Mouse (Mus musculus): ENCODE results near the gene Fbxo28.

Fbxo28 gene

DNA sequence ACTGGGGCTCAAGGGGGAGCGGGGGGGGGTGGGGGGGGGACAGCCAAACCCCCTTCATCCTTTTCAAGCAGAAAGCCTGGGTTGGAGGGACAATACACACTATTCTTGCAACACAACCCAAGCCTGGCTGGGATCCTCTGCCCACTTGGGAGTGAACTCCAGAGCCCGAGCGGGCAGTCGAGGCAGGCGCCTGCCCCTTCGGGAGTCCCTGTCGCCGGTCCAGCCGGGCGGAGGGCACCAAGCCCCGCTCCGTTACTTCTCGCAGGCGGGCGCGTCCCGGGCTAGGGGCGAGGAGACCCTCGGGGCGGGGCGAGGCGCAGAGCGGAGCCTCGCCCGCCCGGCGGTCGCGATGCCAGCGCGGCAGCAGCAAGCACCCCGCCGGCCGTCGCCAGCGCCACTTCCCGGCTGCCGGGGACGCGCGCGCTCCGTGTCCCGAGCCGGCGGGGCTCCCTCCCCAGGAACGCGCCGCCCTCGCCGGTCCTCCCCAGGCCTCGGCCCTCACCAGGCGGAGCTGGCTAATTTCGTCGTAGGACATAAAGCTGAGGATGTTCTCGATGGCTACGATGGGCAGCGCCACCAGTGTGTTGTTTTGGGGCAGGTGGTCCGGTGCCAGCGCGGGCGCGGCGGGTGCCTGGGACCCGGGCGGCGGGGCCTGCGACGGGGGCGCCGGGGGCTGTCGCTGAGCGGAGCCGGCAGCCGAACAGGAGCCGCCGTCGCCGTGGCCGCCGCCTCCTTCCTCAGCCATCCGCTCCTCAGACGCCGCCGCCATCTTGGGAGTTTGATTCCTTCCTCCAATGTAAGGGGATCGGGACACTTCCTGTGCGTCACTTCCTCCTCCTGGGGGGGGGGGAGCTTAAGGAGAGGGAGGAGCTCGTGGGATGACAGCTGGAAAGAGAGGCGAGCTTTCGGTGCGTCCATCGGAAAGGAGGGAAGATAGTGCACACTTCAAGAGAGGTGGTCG lies at the start of gene Fbxo28:
TSS of gene Fbxo28 (minus strand) at position 809 of the 961 bp plus-strand sequence.
- in situ Hi-C loops (cut with MboI, MseI) = no loop called here

DNA sequence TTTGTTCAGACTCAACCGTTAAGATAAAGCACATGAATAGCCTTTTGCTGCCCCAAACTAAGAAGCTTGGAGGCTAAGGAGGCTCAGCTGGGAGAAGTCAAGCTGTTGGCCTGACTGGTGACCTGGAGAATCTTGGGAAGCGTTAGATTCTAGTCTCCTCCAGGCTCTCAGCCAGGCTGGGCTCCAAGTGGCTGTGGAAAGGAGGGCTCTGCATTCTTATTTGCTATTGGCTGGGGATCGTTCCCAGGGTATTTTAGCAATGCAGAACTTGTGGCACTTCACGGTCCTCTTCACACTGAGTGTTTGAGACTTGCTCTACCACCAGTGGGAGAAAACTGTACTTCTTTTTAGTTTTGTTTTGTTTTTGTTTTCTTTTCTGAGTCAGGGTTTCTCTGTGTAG lies 47.3 kb upstream of the Fbxo28 start:
- in situ Hi-C loops (cut with MboI, MseI) = loop anchor here in 1 of 2 experiments (10.0 kb wide), 1 partner anchor 896 kb away; no protein-coding TSS in a partner anchor

DNA sequence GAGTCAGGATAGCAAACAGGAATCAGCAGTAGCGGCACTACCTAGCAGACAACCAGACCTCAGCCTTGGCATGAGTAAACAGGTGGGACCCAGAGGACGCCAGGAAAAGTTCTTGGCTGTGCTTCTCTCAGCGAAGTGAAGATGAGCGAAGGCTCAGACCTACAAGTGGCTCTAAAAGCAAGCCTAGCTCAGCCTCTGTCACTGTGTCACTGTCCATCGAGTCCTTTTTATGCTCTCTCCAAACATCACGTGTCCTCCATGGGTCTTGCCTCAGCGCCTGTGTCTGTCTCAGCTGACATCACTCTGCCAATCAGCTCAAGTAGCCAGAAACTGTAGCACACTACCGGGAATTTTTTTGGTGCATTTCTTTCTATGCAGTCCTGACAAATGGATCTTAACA lies 45.0 kb upstream of the Fbxo28 start:
- in situ Hi-C loops (cut with MboI, MseI) = loop anchor here in 1 of 2 experiments (10.0 kb wide), 1 partner anchor 898 kb away; no protein-coding TSS in a partner anchor

DNA sequence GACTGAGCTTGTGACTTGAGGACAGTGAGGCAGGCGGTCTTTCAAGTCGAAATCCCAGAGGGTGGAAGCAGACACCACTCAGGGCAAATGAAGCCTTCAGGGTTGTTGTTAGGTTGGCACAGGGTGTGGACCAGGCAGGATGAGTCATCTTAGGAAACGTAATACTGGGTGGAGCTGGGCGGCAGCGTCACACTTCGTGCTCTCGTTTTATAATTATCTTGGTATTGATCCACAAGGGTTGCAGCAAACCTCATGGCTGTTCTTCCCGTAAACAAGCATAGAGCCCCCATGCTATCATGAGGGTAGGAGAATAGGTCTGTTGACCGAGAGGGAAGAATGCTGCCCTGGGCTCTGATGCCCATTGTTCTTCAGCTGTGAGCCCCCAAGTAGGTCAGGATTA lies 41.7 kb upstream of the Fbxo28 start:
- in situ Hi-C loops (cut with MboI, MseI) = loop anchor here in 1 of 2 experiments (10.0 kb wide), 1 partner anchor 902 kb away; no protein-coding TSS in a partner anchor

DNA sequence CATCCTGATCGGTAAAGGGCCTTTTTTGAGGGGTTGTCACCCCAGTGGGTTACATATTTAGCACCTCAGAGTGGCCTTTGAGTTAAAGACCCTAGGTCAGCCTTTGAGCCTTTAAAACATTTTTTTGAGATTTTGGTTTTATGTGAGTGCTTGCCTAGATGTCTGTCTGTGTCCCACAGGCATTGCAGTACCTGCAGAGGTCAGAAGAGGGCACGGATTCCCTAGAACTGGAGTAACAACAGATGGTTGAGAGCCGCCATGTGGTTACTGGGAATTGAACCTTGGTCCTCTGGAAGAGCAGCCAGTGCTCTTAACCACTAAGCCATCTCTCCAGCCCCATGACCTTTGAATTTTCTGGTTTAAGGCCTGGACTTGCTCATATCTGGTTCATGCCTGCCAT lies 39.9 kb upstream of the Fbxo28 start:
- in situ Hi-C loops (cut with MboI, MseI) = loop anchor here in 1 of 2 experiments (10.0 kb wide), 1 partner anchor 903 kb away; no protein-coding TSS in a partner anchor

DNA sequence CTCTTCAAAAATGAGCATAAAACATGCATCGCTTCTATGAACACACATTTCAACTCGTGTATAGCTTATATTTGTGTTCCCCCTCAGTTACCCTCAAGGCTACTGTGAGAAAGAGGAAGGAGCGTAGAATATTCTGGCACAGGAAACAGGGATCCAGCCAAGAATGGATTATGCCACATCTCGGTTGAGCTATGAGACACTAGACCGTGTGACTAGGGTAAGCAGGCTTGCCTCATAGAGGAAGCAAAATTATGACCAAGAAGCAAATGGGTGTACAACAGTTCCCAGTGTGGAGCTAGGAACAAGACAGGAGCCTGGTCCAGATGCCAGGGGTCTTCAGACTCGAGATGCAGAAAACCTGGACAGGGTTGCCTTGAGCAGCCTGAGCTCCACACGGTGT lies 39.3 kb upstream of the Fbxo28 start:
- in situ Hi-C loops (cut with MboI, MseI) = loop anchor here in 1 of 2 experiments (10.0 kb wide), 1 partner anchor 904 kb away; no protein-coding TSS in a partner anchor

DNA sequence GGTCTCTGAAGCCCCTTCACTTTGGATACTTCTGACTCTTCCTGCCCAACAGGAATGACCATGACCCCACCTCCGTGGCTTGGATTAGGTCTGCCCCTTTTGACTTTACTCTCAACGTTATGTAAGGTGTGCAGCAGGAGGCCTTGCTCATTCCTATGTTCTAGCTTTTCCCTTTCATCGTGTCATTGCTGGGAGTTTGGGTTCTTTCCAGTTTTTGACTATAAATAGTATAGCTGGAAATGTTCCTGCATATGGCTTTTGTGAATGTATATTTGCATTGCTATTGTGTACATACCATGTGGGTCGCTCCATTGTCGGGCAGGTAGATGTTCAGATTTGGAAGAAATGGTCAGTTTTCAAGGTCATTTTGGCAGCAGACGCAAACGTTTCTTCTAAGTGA lies 37.4 kb upstream of the Fbxo28 start:
- in situ Hi-C loops (cut with MboI, MseI) = no loop called here

DNA sequence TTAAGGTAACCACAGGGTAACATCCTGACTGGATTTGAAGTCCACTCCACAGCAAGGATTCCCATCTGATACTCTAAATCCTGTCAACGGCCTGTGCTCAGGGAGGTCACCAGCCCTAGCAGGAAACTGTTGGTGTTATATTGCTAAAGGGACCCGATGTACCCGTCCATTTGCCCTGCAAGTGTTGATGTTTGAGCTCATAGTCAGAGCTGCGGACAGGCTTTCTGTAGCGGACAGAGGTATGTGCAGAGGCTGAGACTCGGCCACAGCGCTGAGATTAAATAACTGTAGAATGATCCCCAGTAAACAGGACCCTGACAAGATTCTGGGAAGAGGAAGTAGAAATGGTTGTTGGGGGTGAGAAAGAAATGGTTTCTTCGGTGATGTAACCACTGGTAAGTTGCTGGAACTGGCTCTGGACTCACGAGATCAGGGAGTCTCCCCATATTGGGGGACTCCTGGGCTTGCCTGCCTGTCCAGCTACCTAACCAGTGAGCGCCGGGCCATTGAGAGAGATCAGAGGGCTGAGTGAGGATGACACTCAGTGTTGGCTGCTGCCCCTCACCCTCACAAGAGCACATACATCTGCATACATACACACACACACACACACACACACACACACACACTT lies 36.9 kb upstream of the Fbxo28 start:
- in situ Hi-C loops (cut with MboI, MseI) = no loop called here

DNA sequence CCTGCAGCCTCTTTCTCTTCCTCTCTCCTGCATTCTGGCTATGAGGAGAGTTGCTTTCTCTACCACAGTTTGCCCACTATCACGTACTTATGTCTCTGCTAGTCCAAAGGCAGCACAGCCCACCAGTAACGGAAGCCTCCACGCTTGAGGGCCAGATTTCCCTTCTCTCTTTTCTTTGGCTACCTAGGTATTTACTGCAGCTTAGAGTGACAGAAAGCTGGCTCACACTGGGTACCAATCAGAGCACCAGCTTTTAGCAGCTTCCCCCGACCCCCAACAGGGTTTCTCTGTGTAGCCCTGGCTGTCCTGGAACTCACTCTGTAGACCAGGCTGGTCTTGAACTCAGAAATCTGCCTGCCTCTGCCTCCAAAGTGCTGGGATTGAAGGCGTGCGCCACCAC lies 36.1 kb upstream of the Fbxo28 start:
- in situ Hi-C loops (cut with MboI, MseI) = no loop called here

DNA sequence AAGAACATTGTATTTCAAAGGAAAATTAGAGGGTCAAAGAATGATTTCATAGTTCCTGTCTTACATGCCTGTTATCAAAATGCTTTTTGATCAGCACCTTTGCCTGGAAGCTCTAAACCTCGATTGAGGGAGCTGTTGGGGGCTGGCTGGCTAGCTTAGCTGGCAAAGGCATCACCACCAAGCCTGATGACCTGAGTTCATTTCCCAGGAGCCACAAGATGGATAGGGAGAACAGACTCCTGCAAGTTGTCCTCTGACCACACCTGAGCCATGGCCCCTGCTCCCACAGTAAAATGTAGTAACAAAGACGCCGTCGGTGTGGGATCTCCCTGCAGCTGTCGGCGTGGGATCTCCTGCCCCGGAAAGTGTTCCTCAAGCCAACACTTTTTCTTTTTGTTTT lies 35.4 kb upstream of the Fbxo28 start:
- in situ Hi-C loops (cut with MboI, MseI) = no loop called here

DNA sequence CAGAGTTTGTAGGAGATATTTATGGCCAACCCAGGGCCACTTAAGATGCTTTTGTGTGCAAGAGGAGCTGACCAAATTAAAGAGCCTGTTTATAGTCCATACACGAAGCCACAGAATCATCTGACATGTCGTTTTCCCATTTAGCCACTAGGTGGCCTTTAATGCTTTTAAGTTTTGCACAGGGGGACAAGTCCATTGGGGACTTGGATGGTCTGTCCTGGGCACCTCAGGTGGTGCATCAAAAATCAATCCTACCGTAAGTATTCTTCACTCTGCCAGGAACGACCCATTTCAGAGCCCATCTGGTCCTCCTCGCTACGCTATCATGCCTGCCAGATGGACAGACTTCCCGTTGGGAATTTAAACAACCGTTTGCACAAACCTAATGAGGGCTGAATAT lies 34.8 kb upstream of the Fbxo28 start:
- in situ Hi-C loops (cut with MboI, MseI) = no loop called here

DNA sequence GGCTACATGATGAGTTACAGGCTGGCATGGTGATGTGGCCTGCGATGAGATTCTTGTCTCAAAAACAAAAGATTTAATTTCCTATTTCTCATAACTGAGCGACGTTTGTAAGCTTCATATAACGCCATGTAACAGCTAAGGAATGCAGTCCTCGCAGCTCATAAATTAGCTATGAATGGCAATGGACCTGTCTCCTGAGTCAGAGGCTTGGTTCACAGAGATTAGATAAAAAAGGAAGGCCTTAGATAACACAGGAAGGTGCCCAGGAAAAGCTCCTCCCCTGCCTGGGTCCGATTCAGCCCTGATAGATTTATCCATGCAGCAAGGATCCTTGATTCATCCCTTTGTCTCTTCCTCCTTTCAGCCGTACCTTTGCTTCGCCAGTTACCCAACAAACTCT lies 30.5 kb upstream of the Fbxo28 start:
- in situ Hi-C loops (cut with MboI, MseI) = no loop called here

DNA sequence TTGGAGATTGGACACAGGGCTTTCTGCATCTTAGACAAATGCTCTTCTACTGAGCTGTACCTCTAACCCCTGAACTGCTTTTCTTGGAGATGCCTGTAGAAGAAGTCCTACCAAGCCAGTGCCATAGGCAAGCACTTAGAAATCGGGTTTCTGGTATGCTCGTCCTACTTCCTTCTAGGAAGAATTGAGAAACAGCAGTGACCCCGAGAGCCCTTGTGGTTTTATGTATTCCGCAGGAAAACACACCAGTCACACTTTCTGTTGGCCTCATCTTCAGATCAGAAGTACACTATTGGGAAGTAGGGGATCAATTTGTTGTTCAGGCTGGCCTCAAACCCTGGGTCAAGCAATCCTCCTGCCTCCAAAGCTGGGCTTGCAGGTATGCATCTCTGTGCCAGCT lies 28.0 kb upstream of the Fbxo28 start:
- in situ Hi-C loops (cut with MboI, MseI) = no loop called here

DNA sequence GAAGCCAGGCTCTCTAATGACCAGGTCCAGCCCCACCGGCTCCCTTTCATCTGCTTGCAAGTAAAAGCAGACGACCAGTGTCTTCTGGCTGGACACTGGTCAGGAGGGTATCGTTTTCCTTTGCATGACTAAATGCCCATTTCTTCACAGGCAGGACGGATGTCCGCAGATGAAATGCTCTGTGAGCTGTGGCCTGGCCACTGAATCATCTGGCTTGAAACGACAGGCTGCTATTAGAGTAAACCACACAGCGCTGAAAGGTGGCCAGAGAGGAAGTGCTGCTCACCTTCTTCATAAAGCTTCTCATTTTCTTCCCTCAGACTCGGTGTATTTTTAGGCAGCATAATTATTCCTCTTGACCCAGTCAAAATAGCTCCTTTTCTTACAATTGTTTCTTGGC lies 27.4 kb upstream of the Fbxo28 start:
- in situ Hi-C loops (cut with MboI, MseI) = no loop called here

DNA sequence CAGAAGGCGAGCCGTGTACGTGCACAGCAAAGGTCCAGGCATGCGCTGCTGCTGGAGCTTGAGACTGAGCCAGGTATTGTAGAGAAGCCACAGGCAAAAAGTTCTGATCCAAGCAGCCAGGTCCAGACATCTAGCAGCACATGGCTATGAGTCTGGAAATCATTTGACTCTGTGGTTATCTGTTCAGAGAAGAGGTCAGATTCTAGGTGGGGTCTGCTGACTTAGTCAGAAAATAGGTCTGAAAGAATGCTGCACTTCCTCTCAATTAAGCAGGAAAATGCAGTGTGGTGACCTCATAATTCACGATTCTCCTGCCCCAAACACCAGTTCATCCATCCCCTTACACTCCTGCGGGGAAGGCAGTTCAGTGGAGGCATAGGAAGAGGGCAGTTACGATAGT lies 26.9 kb upstream of the Fbxo28 start:
- in situ Hi-C loops (cut with MboI, MseI) = no loop called here

DNA sequence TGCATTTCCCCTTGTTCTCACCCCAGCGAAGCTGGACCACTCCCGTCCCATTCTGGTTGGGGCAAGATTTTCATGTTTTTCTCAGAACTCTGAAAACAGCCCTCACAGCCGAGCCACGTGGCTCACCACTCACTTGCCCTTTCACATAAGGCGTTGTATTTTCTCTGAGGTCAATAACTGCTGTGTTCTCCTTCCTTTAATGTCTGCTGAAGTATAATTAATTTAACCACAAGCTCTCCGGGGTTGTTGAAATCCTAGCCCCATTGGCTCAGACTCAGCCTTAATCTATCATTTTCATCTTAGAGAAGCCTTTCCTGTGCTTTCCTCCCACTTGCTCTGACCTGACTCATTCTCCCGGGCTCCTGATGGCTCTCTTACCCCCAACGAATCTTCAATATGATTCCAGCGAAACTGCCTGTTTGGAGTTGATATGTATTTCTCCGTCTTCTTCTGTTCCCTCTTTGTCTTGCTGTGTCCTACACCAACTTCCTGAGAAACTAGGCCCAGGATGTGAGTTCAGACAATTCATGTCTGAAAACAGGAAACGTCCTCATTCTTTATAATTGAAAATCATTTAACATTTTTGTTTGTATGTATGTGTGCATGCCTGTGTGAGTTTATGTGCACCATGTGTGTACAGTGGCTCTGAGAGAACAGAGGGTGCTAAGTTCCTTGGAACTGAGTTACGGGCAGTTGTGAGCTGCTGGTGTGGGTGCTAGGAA lies 22.4 kb upstream of the Fbxo28 start:
- in situ Hi-C loops (cut with MboI, MseI) = no loop called here

DNA sequence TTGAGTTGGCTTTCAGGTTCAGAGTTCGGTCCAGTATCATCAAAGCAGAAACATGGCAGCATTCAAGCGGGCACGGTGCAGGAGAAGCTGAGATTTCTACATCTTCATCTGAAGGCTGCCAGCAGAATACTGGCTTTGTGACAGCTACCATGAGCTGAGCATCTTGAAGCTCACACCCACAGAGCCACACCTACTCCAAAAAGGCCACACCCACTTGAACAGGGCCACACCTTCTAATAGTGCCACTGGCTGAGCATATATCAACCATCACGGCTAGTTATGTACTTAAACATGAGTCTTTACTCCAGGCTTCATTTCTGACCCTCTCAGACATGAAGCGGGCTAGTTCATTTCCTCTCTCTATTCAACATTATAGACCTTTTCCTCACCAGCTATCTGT lies 21.3 kb upstream of the Fbxo28 start:
- in situ Hi-C loops (cut with MboI, MseI) = no loop called here

DNA sequence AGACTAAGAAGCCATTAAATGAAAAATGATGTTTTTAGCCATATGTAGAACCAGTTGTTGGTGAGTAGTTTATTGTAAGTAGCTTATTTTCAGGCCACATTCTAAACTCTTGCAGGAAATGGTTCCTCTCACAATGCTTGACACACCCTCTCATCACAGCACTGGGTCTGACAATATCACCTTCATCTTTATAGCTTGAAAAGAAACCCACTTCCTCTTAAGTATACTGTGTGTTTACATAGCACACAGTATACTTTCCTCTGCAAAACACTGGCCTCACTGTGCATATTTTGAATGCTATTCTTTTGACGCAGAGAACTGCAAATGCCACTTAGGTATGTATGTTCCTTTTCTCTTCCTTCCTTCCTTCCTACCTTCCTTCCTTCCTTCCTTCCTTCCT lies 16.7 kb upstream of the Fbxo28 start:
- in situ Hi-C loops (cut with MboI, MseI) = no loop called here

DNA sequence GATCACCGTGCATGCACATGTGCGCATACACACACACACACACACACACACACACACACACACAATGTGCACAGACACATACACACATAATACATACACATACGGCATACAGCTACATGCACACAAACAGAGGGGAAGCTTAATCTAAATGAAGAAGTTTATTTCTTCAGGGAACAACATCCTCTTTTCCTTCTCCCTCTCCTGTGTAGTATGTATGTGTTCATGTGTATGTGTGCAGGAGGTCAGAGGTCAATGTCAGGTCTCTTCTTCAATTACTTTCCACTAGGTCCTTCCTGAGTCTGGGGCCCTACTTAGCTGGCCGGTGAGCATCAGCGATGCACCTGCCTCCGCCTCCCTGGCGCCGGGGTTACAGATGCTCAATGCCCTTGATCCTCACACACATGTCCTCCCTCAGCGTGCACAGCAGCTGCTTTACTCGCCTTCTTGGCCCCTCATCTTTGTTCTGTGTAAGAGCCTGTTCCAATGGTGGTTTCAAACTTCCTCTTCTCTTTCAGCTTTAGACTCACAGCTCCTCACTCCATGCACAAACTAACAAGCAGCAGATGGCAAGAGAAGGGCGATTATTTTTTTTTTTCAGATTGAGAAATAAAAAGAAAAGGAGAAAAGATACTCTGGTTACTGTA lies 13.2 kb upstream of the Fbxo28 start:
- in situ Hi-C loops (cut with MboI, MseI) = no loop called here

DNA sequence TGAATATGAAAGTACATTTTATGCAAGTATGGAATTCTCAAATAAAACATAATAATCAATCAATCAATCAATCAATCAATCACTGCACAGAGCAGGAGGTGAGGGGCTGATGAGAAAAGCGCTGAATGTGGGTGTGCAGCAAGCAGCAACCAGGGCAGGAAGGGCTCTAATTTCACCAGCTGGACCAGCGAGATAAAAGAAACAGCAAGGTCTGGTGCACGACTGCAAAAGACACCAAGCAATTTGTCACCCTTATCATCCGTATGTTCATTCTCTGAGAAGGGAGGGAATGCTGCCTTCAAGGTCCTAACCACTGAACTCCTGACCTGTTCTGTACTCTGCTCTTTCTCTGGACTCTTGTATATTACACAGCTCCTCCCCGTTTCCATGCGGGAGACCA lies 8.1 kb upstream of the Fbxo28 start:
- in situ Hi-C loops (cut with MboI, MseI) = no loop called here

DNA sequence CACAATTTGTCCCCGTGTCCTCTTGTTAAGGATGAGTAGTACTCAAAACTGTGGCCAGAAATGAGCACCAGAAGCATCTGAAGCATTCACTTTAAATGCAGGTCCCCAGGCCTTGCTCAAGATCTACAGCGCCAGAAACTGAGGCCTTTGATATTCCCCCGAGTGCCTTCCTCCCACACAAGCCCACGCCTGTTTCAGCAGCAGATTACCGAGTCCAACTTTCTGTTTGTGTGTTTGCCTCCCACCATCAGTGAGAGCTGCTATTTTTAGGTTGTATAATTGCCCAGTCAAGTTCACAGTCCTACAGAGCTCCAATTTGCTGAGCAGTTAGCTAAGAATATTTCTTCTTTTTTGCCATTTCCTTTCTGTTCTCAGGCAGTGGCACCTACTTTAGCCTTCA lies 5.1 kb upstream of the Fbxo28 start:
- in situ Hi-C loops (cut with MboI, MseI) = no loop called here

Data from T-helper 17 cell (primary cell).